Mouse (Mus musculus): ENCODE measurements around the gene Efemp2.
"Not testable (repeated sequence)": the region's sequence is repeated elsewhere in the genome, so short reads cannot be mapped to it uniquely, and the experiment has no call there.

Efemp2 gene

GRCm38 (mm10) chr19:5490313-5490897, 16.7 kb downstream of the Efemp2 start, which contains the start of gene Cfl1:
Gene Cfl1, plus strand, starts transcription at chr19:5490455.
- in situ Hi-C loops (cut with MboI; ENCODE audit: low pct_unique_long_range_greater_than_20kb in 1 of 2, low sequenced_read_pairs in 2 of 2, unreplicated experiment in 1 of 2): no loop called here

- in situ Hi-C loops (cut with MboI; ENCODE audit: low pct_unique_long_range_greater_than_20kb in 1 of 2, low sequenced_read_pairs in 2 of 2, unreplicated experiment in 1 of 2): no loop called here
Observed at GRCm38 (mm10) chr19:5490898-5491708, 17.3 kb downstream of the Efemp2 start.

- in situ Hi-C loops (cut with MboI; ENCODE audit: low pct_unique_long_range_greater_than_20kb in 1 of 2, low sequenced_read_pairs in 2 of 2, unreplicated experiment in 1 of 2): no loop called here
Observed at GRCm38 (mm10) chr19:5492641-5493040, 18.9 kb downstream of the Efemp2 start.

- in situ Hi-C loops (cut with MboI; ENCODE audit: low pct_unique_long_range_greater_than_20kb in 1 of 2, low sequenced_read_pairs in 2 of 2, unreplicated experiment in 1 of 2): not testable (repeated sequence)
Observed at GRCm38 (mm10) chr19:5493301-5493721, 19.6 kb downstream of the Efemp2 start.

GRCm38 (mm10) chr19:5494314-5494713, 20.6 kb downstream of the Efemp2 start:
- in situ Hi-C loops (cut with MboI; ENCODE audit: low pct_unique_long_range_greater_than_20kb in 1 of 2, low sequenced_read_pairs in 2 of 2, unreplicated experiment in 1 of 2): no loop called here

GRCm38 (mm10) chr19:5495353-5496051, 21.7 kb downstream of the Efemp2 start:
- in situ Hi-C loops (cut with MboI; ENCODE audit: low pct_unique_long_range_greater_than_20kb in 1 of 2, low sequenced_read_pairs in 2 of 2, unreplicated experiment in 1 of 2): no loop called here

GRCm38 (mm10) chr19:5496052-5496370, 22.3 kb downstream of the Efemp2 start:
- in situ Hi-C loops (cut with MboI; ENCODE audit: low pct_unique_long_range_greater_than_20kb in 1 of 2, low sequenced_read_pairs in 2 of 2, unreplicated experiment in 1 of 2): no loop called here

GRCm38 (mm10) chr19:5500330-5500875, 26.6 kb downstream of the Efemp2 start:
- in situ Hi-C loops (cut with MboI; ENCODE audit: low pct_unique_long_range_greater_than_20kb in 1 of 2, low sequenced_read_pairs in 2 of 2, unreplicated experiment in 1 of 2): no loop called here

- in situ Hi-C loops (cut with MboI; ENCODE audit: low pct_unique_long_range_greater_than_20kb in 1 of 2, low sequenced_read_pairs in 2 of 2, unreplicated experiment in 1 of 2): no loop called here
Observed at GRCm38 (mm10) chr19:5503687-5504086, 29.9 kb downstream of the Efemp2 start, which contains the start of gene 1700020D05Rik. Gene 1700020D05Rik, minus strand, starts transcription at chr19:5503787.

GRCm38 (mm10) chr19:5510031-5511026, 36.6 kb downstream of the Efemp2 start, which contains the start of gene Snx32:
Gene Snx32, minus strand, starts transcription at chr19:5510538.
- in situ Hi-C loops (cut with MboI; ENCODE audit: low pct_unique_long_range_greater_than_20kb in 1 of 2, low sequenced_read_pairs in 2 of 2, unreplicated experiment in 1 of 2): no loop called here

GRCm38 (mm10) chr19:5511074-5511632, 37.4 kb downstream of the Efemp2 start:
- in situ Hi-C loops (cut with MboI; ENCODE audit: low pct_unique_long_range_greater_than_20kb in 1 of 2, low sequenced_read_pairs in 2 of 2, unreplicated experiment in 1 of 2): no loop called here

GRCm38 (mm10) chr19:5512091-5513004, 38.6 kb downstream of the Efemp2 start:
- in situ Hi-C loops (cut with MboI; ENCODE audit: low pct_unique_long_range_greater_than_20kb in 1 of 2, low sequenced_read_pairs in 2 of 2, unreplicated experiment in 1 of 2): no loop called here

- in situ Hi-C loops (cut with MboI; ENCODE audit: low pct_unique_long_range_greater_than_20kb in 1 of 2, low sequenced_read_pairs in 2 of 2, unreplicated experiment in 1 of 2): no loop called here
Observed at GRCm38 (mm10) chr19:5513005-5513349, 39.2 kb downstream of the Efemp2 start.

- in situ Hi-C loops (cut with MboI; ENCODE audit: low pct_unique_long_range_greater_than_20kb in 1 of 2, low sequenced_read_pairs in 2 of 2, unreplicated experiment in 1 of 2): no loop called here
Observed at GRCm38 (mm10) chr19:5515840-5516777, 42.4 kb downstream of the Efemp2 start.

- in situ Hi-C loops (cut with MboI; ENCODE audit: low pct_unique_long_range_greater_than_20kb in 1 of 2, low sequenced_read_pairs in 2 of 2, unreplicated experiment in 1 of 2): no loop called here
Observed at GRCm38 (mm10) chr19:5516906-5517505, 43.3 kb downstream of the Efemp2 start.

Measured in mouse embryonic stem cell (cell line).